Mouse (Mus musculus) embryonic facial prominence, embryonic 11.5 days (tissue): ENCODE data around the gene Ccdc188. TPM values are rescaled to one million over a fixed set of nuclear protein-coding genes. Genes with fewer than 3 reads are reported as not detected.

Experiments used
- ATAC-seq: fragments of 200-750 bp; cut with Nextera tagmentation; replicated peaks from 2 replicates; pipeline ENCODE4 v1.8.0; 2017; ENCODE audit warnings: low read depth; ENCODE audit not compliant: insufficient number of reproducible peaks, low FRiP score, low TSS enrichment
- DNase-seq: peaks from one replicate; pipeline ENCODE4 v3.0.0-alpha.2; 2015; ENCODE audit warnings: low spot score
- H3K27ac ChIP-seq: fragments of 300-500 bp; sonication (generic); replicated peaks from 2 replicates; pipeline ENCODE4 v1.5.1; 2014; ENCODE audit warnings: mild to moderate bottlenecking, low read depth, low read length, control low read depth
- H3K27me3 ChIP-seq: fragments of 300-500 bp; sonication (generic); 2 replicates; pipeline ENCODE4 v1.6.1; 2014; ENCODE audit warnings: mild to moderate bottlenecking, low read length, moderate library complexity, mixed read lengths; ENCODE audit not compliant: control insufficient read depth, insufficient read depth
- H3K36me3 ChIP-seq: fragments of 300-500 bp; sonication (generic); replicated peaks from 2 replicates; pipeline ENCODE4 v1.6.1; 2014; ENCODE audit warnings: low read depth, mild to moderate bottlenecking, low read length, moderate library complexity, mixed read lengths; ENCODE audit not compliant: control insufficient read depth, insufficient read depth
- H3K4me1 ChIP-seq: fragments of 300-500 bp; sonication (generic); 2 replicates; pipeline ENCODE4 v1.6.1; 2014; ENCODE audit warnings: low read length, mixed read lengths; ENCODE audit not compliant: control insufficient read depth, insufficient read depth
- H3K4me2 ChIP-seq: fragments of 300-500 bp; sonication (generic); 2 replicates; pipeline ENCODE4 v1.6.1; 2014; ENCODE audit warnings: low read depth, mild to moderate bottlenecking, control low read depth, low read length, moderate library complexity
- H3K4me3 ChIP-seq: fragments of 300-500 bp; sonication (generic); 2 replicates; pipeline ENCODE4 v1.5.1; 2014; ENCODE audit warnings: low read depth, low read length, control low read depth
- H3K9ac ChIP-seq: fragments of 300-500 bp; sonication (generic); replicated peaks from 2 replicates; pipeline ENCODE4 v1.6.1; 2014; ENCODE audit warnings: mild to moderate bottlenecking, control low read depth, low read length
- H3K9me3 ChIP-seq: fragments of 300-500 bp; sonication (generic); replicated peaks from 2 replicates; pipeline ENCODE4 v1.6.1; 2016; ENCODE audit warnings: mild to moderate bottlenecking, low read length, inconsistent platforms, mixed read lengths; ENCODE audit not compliant: control insufficient read depth
- WGBS: fragments of 180-500 bp; shearing (Covaris S2); extraction: QIAGEN DNeasy Blood & Tissue Kit; methylation state at CpG from one replicate; pipeline ENCODE4 v1.1.7; 2014; 5-methylcytosine and 5-hydroxymethylcytosine counted together
- polyA plus RNA-seq: library from polyadenylated mRNA; unstranded; fragments of >200 nt; fragmentation: Nextera tagmentation; extraction: Ambion mirVana; gene quantifications from 2 replicates; pipeline ENCODE4 v1.2.1, GENCODE M21; 2014

Gene Ccdc188
- polyA plus RNA-seq, 1 experiment from 2014 or later, result not detected

- 78% methylated on average over 11 of the region's 11 CpGs for WGBS
- H3K36me3 ChIP-seq, result no peaks in the 10 kb centered on the region
Measured at GRCm38 (mm10) chr16:18221543-18221898, 3.8 kb downstream of the Ccdc188 start.

GRCm38 (mm10) chr16:18222188-18222587 is 4.5 kb downstream of the Ccdc188 start:
- no peak overlapping the region for H3K4me2 ChIP-seq
- DNase-seq (no peak), ATAC-seq (no peak)
- H3K27ac ChIP-seq, result no peak overlapping the region
- H3K9me3 ChIP-seq, result no peaks in the 10 kb centered on the region
- WGBS, result 83% methylated on average over 11 of the region's 11 CpGs
- H3K4me3 ChIP-seq, result no peak overlapping the region
- peaks cover 2% of the 10 kb centered on the region; the same call in 1 of the 2 replicates for H3K4me1 ChIP-seq
- no peak overlapping the region for H3K9ac ChIP-seq
- H3K27me3 ChIP-seq, result no peaks in the 10 kb centered on the region
- H3K36me3 ChIP-seq, result no peaks in the 10 kb centered on the region

More at GRCm38 (mm10) chr16:18221543-18221898, 3.8 kb downstream of the Ccdc188 start:
- no peaks in the 10 kb centered on the region for H3K9me3 ChIP-seq
- no peak for DNase-seq
- H3K9ac ChIP-seq, result no peak overlapping the region
- H3K4me2 ChIP-seq, result no peak overlapping the region
- no peak for ATAC-seq
- no peaks in the 10 kb centered on the region for H3K27me3 ChIP-seq
- no peak overlapping the region for H3K27ac ChIP-seq
- H3K4me1 ChIP-seq, result peaks cover 2% of the 10 kb centered on the region; the same call in 1 of the 2 replicates
- no peak overlapping the region for H3K4me3 ChIP-seq

DNA sequence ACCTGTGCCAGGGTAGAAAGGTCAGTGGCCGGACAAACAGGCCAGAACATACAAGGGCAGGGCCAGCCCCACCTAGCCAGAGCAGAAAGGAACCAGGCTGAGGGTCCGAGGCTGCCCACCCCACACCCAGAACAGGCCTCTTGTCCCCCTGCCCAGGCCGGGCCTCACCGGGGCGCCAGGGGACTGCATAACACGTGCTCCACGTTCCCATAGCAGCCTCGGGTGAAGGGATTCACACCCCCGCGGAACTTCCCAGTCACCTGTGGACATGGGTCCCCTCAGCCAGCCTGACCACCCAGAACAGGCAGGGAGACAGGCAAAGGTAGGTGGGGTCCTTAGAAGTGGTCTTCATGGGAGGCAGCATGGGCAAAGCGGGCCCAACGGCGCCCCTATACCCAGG is 9.5 kb downstream of the Ccdc188 start:
- Histone ChIP-seq H3K27me3 (no peaks in the 10 kb centered on the region), H3K4me3 (no peak overlapping the region), H3K4me2 (no peak overlapping the region), H3K4me1 (no peaks in the 10 kb centered on the region), H3K9ac (no peak overlapping the region), H3K9me3 (no peaks in the 10 kb centered on the region), H3K36me3 (no peaks in the 10 kb centered on the region; the same call in 1 of the 2 replicates), H3K27ac (no peak overlapping the region)
- WGBS, result 93% methylated on average over 13 of the region's 13 CpGs
- DNase-seq (no peak), ATAC-seq (no peak)

GRCm38 (mm10) chr16:18227897-18228422 is 10.3 kb downstream of the Ccdc188 start:
- H3K9me3 ChIP-seq, result no peaks in the 10 kb centered on the region
- no peak for DNase-seq
- WGBS, result 93% methylated on average over 20 of the region's 20 CpGs
- no peak for ATAC-seq
- no peaks in the 10 kb centered on the region; the same call in 1 of the 2 replicates for H3K36me3 ChIP-seq
- H3K4me2 ChIP-seq, result no peak overlapping the region
- no peaks in the 10 kb centered on the region for H3K27me3 ChIP-seq
- H3K9ac ChIP-seq, result no peak overlapping the region
- no peaks in the 10 kb centered on the region for H3K4me1 ChIP-seq
- no peak overlapping the region for H3K27ac ChIP-seq
- H3K4me3 ChIP-seq, result no peak overlapping the region

GRCm38 (mm10) chr16:18228856-18229255 is 11.2 kb downstream of the Ccdc188 start:
- Histone ChIP-seq H3K4me1 (no peaks in the 10 kb centered on the region), H3K4me2 (no peak overlapping the region), H3K9ac (no peak overlapping the region), H3K27ac (no peak overlapping the region), H3K9me3 (no peaks in the 10 kb centered on the region), H3K36me3 (no peaks in the 10 kb centered on the region; the same call in 1 of the 2 replicates), H3K27me3 (no peaks in the 10 kb centered on the region), H3K4me3 (no peak overlapping the region)
- DNase-seq (no peak), ATAC-seq (no peak)
- WGBS, result 92% methylated on average over 4 of the region's 4 CpGs

DNA sequence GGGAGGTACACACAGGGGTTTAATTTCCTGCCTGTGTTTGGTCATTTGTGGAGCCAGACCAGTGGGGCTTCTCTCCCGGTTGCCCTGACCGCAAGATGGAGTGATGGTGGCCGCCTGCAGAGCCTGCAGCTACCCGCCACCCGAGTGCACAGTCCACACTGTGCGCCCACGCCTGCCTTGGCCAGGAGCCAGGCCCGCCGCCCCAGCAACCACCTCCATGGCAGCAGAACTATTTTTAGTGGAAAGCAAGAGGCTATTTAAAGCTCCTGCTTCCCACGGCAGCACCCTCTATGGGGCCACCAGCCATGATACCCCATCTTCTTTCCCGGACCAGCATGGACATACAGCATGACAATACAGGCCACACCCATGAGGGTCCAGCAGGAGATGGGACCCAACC is 11.9 kb downstream of the Ccdc188 start:
- 88% methylated on average over 11 of the region's 11 CpGs for WGBS
- DNase-seq (no peak), ATAC-seq (no peak)
- no peaks in the 10 kb centered on the region for H3K4me1 ChIP-seq
- H3K4me3 ChIP-seq, result no peak overlapping the region
- no peaks in the 10 kb centered on the region; the same call in 1 of the 2 replicates for H3K36me3 ChIP-seq
- no peak overlapping the region for H3K9ac ChIP-seq
- H3K27ac ChIP-seq, result no peak overlapping the region
- no peaks in the 10 kb centered on the region for H3K27me3 ChIP-seq
- no peak overlapping the region for H3K4me2 ChIP-seq
- H3K9me3 ChIP-seq, result no peaks in the 10 kb centered on the region

DNA sequence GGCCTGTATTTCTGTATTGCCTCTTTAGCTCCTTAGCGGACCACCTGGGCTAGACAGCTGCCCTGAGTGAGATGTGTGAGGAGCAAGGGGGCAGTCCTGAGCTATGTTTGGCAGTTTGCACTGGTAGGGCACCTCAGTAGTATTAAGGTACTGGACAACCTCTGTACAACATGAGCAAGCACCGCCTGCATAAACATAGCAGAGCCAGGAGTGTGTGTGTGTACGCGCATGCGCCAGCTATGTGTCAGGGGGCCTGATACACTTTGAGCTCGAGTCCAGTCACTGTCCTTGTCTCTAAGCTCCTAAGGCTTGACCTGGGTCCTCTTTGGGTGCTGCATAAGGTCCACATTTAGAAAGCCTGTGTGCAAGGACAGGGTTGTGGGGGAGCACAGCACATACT is 12.9 kb downstream of the Ccdc188 start:
- no peak overlapping the region for H3K4me3 ChIP-seq
- no peak overlapping the region for H3K4me2 ChIP-seq
- H3K27ac ChIP-seq, result no peak overlapping the region
- H3K27me3 ChIP-seq, result no peaks in the 10 kb centered on the region
- DNase-seq (no peak), ATAC-seq (no peak)
- H3K36me3 ChIP-seq, result no peaks in the 10 kb centered on the region; the same call in 1 of the 2 replicates
- H3K9me3 ChIP-seq, result no peaks in the 10 kb centered on the region
- H3K9ac ChIP-seq, result no peak overlapping the region
- H3K4me1 ChIP-seq, result no peaks in the 10 kb centered on the region
- WGBS, result 97% methylated on average over 6 of the region's 6 CpGs

- H3K36me3 ChIP-seq, result no peaks in the 10 kb centered on the region; the same call in 1 of the 2 replicates
- no peak overlapping the region for H3K4me2 ChIP-seq
- H3K4me3 ChIP-seq, result no peak overlapping the region
- H3K9me3 ChIP-seq, result no peaks in the 10 kb centered on the region
- no peak for ATAC-seq
- no peak overlapping the region for H3K9ac ChIP-seq
- H3K27ac ChIP-seq, result no peak overlapping the region
- WGBS, result 78% methylated on average over 3 of the region's 3 CpGs
- no peaks in the 10 kb centered on the region for H3K4me1 ChIP-seq
- DNase-seq, result no peak
- no peaks in the 10 kb centered on the region for H3K27me3 ChIP-seq
Measured at GRCm38 (mm10) chr16:18231047-18231446, 13.4 kb downstream of the Ccdc188 start.
